Mouse (Mus musculus): ENCODE results near the gene Birc6. TPM values are rescaled to one million over a fixed set of nuclear protein-coding genes. Genes with fewer than 3 reads are reported as not detected.
A peak's percentile ranks its signal among the peaks of the same experiment; 100 is the strongest.

Birc6 gene
- polyA plus RNA-seq, 2 experiments = 21.9 to 28.3 TPM

DNA sequence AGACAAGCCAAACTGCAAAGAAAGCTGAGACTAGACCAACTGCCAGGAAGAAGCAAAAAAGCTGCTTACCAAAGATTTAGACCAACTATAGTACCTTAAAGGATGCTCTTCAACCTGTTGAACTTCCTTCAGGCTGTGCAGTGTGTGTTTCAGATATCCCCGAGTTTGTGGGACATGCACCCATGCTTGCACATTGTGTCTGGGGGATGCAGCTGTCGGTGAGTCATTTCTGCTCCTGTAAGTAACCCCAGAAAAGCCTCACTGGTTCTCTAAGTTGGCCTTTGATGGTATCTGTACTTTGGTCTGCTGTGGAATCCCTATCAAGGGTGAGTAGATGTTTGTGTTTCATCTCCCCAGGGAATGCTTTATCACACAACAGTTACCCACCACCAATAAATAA is 15.8 kb upstream of the Birc6 start:
- DNase-seq (ENCODE audit: low read depth in 3 of 3, low spot score in 3 of 3) (no peak), ATAC-seq (ENCODE audit: insufficient read depth) (no peak)
- TF ChIP-seq EP300 (IDR thresholded peaks at IDR 0.05; ENCODE audit: low read depth) (no peak), CTCF (IDR thresholded peaks at IDR 0.05; ENCODE audit: low read depth) (no peak)
- no peak overlapping the region for H3K9ac ChIP-seq (replicated peaks)
- H3K36me3 ChIP-seq (replicated peaks; ENCODE audit: control insufficient read depth, insufficient read depth, low read depth) = no peaks in the 10 kb centered on the region
- H3K9me3 ChIP-seq (ENCODE audit: control insufficient read depth, low read length) = no peaks in the 10 kb centered on the region
- no peaks in the 10 kb centered on the region for H3K4me1 ChIP-seq (replicated peaks; ENCODE audit: control insufficient read depth in 2 of 2, insufficient read depth in 2 of 2, low read length in 1 of 2)
- no peak overlapping the region for H3K4me2 ChIP-seq (ENCODE audit: low read depth)
- WGBS (ENCODE audit: insufficient replicate concordance) = 50% methylated on average over 2 of the region's 2 CpGs
- H3K4me3 ChIP-seq (ENCODE audit: insufficient read depth in 1 of 2, low read depth in 2 of 2, low read length in 2 of 2) = no peak overlapping the region
- no peaks in the 10 kb centered on the region for H3K27me3 ChIP-seq (ENCODE audit: control insufficient read depth, insufficient read depth, low read length)
- no peak overlapping the region for H3K27ac ChIP-seq

DNA sequence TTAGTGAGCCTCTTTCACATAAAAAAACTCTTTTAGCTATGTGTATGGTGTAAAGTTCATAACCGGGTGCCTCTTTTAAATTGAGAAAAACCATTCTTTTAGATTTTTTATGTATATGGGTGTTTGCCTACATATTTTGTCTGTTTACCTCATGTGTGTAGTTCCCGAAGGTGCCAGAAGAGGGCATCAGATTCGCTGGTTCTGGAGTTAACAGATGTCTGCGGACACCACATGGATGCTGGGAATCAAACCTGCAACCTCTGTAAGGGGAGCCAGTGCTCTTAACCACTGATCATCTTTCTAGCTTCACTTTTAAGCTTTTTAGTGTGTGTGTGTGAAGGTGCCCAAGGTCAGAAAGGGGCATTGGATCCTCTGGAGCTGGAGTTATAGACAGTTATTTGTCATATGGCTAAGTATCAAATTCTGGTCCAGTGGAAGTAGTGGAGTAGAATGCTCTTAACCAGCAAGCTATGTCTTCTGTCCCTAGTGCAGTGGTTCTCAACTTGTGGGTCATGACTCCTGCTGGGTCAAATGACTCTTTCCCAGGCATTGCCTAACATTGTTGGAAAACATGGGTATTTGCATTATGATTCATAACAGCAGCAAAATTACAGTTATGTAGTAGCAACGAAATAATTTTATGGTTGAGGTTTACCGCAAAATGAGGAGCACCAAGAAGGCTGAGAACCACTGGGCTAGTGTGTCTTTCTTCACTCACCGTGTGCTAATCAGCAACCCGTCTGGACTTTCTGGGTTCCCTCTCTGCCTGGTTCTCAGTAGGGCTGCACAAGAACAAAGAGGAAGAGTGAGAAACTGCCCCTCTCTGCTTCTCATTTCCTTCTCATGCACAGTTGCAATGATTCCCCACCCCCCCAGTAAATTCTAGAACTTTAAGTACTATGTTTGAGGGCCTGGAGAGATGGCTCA is 5.0 kb upstream of the Birc6 start:
- WGBS (ENCODE audit: insufficient replicate concordance) = 69% methylated on average over 8 of the region's 8 CpGs
- Histone ChIP-seq H3K27ac (no peak overlapping the region), H3K27me3 (ENCODE audit: control insufficient read depth, insufficient read depth, low read length) (no peaks in the 10 kb centered on the region), H3K4me3 (ENCODE audit: insufficient read depth in 1 of 2, low read depth in 2 of 2, low read length in 2 of 2) (no peak overlapping the region), H3K9ac (replicated peaks) (no peak overlapping the region), H3K36me3 (replicated peaks; ENCODE audit: control insufficient read depth, insufficient read depth, low read depth) (no peaks in the 10 kb centered on the region), H3K9me3 (ENCODE audit: control insufficient read depth, low read length) (no peaks in the 10 kb centered on the region), H3K4me2 (ENCODE audit: low read depth) (no peak overlapping the region), H3K4me1 (replicated peaks; ENCODE audit: control insufficient read depth in 2 of 2, insufficient read depth in 2 of 2, low read length in 1 of 2) (peaks cover 11% of the 10 kb centered on the region in 2 experiments)
- ATAC-seq (ENCODE audit: insufficient read depth) (no peak), DNase-seq (ENCODE audit: low read depth in 3 of 3, low spot score in 3 of 3) (no peak)
- TF ChIP-seq EP300 (IDR thresholded peaks at IDR 0.05; ENCODE audit: low read depth) (no peak), CTCF (IDR thresholded peaks at IDR 0.05; ENCODE audit: low read depth) (peak; percentile 37; the same call in 1 of the 2 replicates)

DNA sequence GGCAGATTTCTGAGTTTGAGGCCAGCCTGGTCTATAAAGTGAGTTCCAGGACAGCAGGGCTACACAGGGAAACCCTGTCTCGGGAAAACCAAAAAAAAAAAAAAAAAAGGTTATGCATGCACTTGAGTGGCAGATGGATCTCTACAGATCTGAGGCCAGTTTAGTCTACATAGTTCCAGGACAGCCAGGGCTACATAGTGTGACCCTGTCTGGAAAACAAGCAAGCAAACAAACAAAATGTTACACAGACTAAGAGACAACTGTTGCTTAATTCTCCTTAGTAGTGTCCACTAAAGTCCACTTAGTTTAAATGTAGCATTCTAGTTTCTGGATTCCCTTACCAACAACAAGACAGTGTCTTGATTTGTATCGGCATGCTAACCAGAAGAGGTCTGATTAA is 2.0 kb upstream of the Birc6 start:
- DNase-seq (ENCODE audit: low read depth in 3 of 3, low spot score in 3 of 3) = no peak
- Histone ChIP-seq H3K4me2 (ENCODE audit: low read depth) (no peak overlapping the region), H3K27me3 (ENCODE audit: control insufficient read depth, insufficient read depth, low read length) (no peaks in the 10 kb centered on the region), H3K9me3 (ENCODE audit: control insufficient read depth, low read length) (no peaks in the 10 kb centered on the region), H3K4me3 (ENCODE audit: insufficient read depth in 1 of 2, low read depth in 2 of 2, low read length in 2 of 2) (no peak overlapping the region), H3K9ac (replicated peaks) (no peak overlapping the region), H3K36me3 (replicated peaks; ENCODE audit: control insufficient read depth, insufficient read depth, low read depth) (no peaks in the 10 kb centered on the region), H3K4me1 (replicated peaks; ENCODE audit: control insufficient read depth in 2 of 2, insufficient read depth in 2 of 2, low read length in 1 of 2) (peaks cover 15 to 17% of the 10 kb centered on the region in 2 experiments), H3K27ac (no peak overlapping the region)
- TF ChIP-seq CTCF (IDR thresholded peaks at IDR 0.05; ENCODE audit: low read depth) = no peak
- ATAC-seq (ENCODE audit: insufficient read depth) = no peak
- WGBS (ENCODE audit: insufficient replicate concordance) = 66% methylated on average over 2 of the region's 2 CpGs

DNA sequence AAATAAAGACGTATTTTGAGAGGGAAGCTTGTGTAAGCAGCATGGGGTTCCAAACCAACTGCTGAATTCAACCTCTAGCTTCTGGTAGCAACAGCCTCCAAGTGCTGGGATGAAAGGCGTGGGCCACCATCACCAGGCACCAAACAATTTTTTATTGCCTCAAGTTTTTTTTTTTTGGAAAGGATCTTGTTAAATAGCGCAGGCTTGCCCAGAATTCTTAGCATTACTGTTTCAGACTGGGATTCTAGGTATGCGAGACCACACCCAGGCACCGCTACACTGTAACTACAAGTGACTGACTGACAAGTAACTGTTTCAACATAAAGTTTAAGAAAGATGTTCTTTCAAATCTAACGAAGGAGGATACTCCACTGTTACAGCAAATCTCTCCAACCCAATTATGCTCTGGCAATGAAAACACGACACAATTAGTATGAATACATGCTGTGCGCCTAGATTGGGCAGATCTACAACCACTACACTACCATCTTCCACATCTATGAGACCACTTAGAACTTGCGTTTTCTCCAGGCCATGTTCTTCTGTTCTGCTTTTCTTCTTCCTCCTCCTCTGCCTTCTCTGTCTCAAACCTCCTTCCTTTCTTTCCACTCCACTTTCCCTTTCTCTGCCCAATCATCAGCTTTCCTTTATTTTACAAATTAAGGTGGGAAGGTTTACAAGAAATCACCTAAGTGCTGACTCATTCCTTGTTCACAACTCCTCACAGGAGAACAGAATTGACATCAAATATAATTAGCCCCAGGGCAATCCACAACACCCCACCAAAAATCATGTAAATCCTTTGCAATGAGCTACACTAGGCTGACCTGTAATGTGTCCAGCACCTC is 1.1 kb upstream of the Birc6 start:
- Histone ChIP-seq H3K4me2 (ENCODE audit: low read depth) (peak overlapping the region; percentile 84), H3K9me3 (ENCODE audit: control insufficient read depth, low read length) (no peaks in the 10 kb centered on the region), H3K4me3 (ENCODE audit: insufficient read depth in 1 of 2, low read depth in 2 of 2, low read length in 2 of 2) (peak overlapping the region; percentile 57; a peak in 3 of 4 replicates), H3K4me1 (replicated peaks; ENCODE audit: control insufficient read depth in 2 of 2, insufficient read depth in 2 of 2, low read length in 1 of 2) (peaks cover 15 to 20% of the 10 kb centered on the region in 2 experiments), H3K36me3 (replicated peaks; ENCODE audit: control insufficient read depth, insufficient read depth, low read depth) (no peaks in the 10 kb centered on the region), H3K27ac (peak overlapping the region; percentile 85), H3K27me3 (ENCODE audit: control insufficient read depth, insufficient read depth, low read length) (no peaks in the 10 kb centered on the region), H3K9ac (replicated peaks) (peak overlapping the region; percentile 56)
- no peak for TF ChIP-seq EP300 (IDR thresholded peaks at IDR 0.05; ENCODE audit: low read depth)
- no peak for TF ChIP-seq CTCF (IDR thresholded peaks at IDR 0.05; ENCODE audit: low read depth)
- DNase-seq (ENCODE audit: low read depth in 3 of 3, low spot score in 3 of 3) (no peak), ATAC-seq (ENCODE audit: insufficient read depth) (no peak)
- WGBS (ENCODE audit: insufficient replicate concordance) = 70% methylated on average over 9 of the region's 9 CpGs
